Mouse (Mus musculus) lung, postnatal 0 days (tissue): Measurements from ENCODE around the gene Add1.

Source experiments
- CTCF ChIP-seq: IDR thresholded peaks from 2 replicates; pipeline ENCODE4 v1.5.1; 2016; ENCODE audit warnings: antibody characterized with exemption, mild to moderate bottlenecking
- EP300 ChIP-seq: IDR thresholded peaks from 2 replicates; pipeline ENCODE4 v1.6.1; 2016; ENCODE audit warnings: antibody characterized with exemption, mild to moderate bottlenecking, control low read depth

DNA sequence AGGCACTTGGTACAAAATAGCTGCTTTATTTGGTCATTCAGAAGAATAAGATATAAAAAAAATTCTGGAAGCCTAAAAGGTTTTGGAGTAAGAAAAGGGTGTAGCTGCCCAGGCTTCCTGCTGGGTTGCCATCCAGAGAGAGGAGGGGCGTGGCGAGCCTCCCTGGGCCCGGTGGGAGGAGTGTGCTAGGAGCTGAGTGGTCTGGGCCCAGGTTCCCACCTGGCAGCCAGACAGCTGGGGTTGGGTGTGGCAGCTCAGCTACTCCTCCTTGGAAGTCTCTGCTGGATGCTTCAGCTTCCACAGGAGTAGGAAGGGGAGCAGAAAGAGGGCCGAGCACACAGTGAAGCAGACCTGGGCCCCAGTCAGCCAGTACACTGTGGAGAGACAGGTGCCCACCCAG lies 60.2 kb downstream of the Add1 start:
- TF ChIP-seq CTCF (no peak), EP300 (no peak)
